Mouse (Mus musculus) hindbrain, embryonic 14.5 days (tissue): ENCODE measurements around the gene Ptcra. TPM values are rescaled to one million over a fixed set of nuclear protein-coding genes. Genes with fewer than 3 reads are reported as not detected.

Experiments
- polyA plus RNA-seq: library from polyadenylated mRNA; unstranded; fragments of >200 nt; fragmentation: Nextera tagmentation; extraction: Ambion mirVana; gene quantifications from 2 replicates; pipeline ENCODE4 v1.2.1, GENCODE M21; 2014

Gene Ptcra
- polyA plus RNA-seq, 1 experiment from 2014 or later, result 0.35 TPM

Other genes starting within 250 kb of the Ptcra start
- 14.6 and 14.7 TPM in 2 replicates for gene Cul9, start 217.3 kb downstream of the Ptcra start, polyA plus RNA-seq
- 5.2 and 6.5 TPM in 2 replicates for gene Srf, start 207.5 kb downstream of the Ptcra start, polyA plus RNA-seq
- gene Ptk7, start 134.2 kb downstream of the Ptcra start, polyA plus RNA-seq, result 19.2 and 20.6 TPM in 2 replicates
- gene Klc4, start 117.7 kb downstream of the Ptcra start, polyA plus RNA-seq, result 26.2 and 30.5 TPM in 2 replicates
- gene Mrpl2, start 117.5 kb downstream of the Ptcra start, polyA plus RNA-seq, result 66.5 and 71.2 TPM in 2 replicates
- 29.7 and 30.2 TPM in 2 replicates for gene Cul7, start 113.4 kb downstream of the Ptcra start, polyA plus RNA-seq
- gene Rrp36, start 89.4 kb downstream of the Ptcra start, polyA plus RNA-seq, result 41.6 and 44.7 TPM in 2 replicates
- 279 and 280 TPM in 2 replicates for gene Mea1, start 84.9 kb downstream of the Ptcra start, polyA plus RNA-seq
- gene Klhdc3, start 82.8 kb downstream of the Ptcra start, polyA plus RNA-seq, result 154 and 155 TPM in 2 replicates
- gene Ppp2r5d, start 58.6 kb downstream of the Ptcra start, polyA plus RNA-seq, result 78.2 and 92.8 TPM in 2 replicates
- 23.1 and 24.4 TPM in 2 replicates for gene Pex6, start 52.2 kb downstream of the Ptcra start, polyA plus RNA-seq
- gene Gnmt, start 34.5 kb downstream of the Ptcra start, polyA plus RNA-seq, result 0.88 and 1.1 TPM in 2 replicates
- 60.0 and 60.4 TPM in 2 replicates for gene Cnpy3, start 11.5 kb downstream of the Ptcra start, polyA plus RNA-seq
- 54.1 and 68.5 TPM in 2 replicates for gene 2310039H08Rik, start 8.9 kb upstream of the Ptcra start, polyA plus RNA-seq
- gene Rpl7l1, start 19.0 kb upstream of the Ptcra start, polyA plus RNA-seq, result 73.8 and 81.9 TPM in 2 replicates
- 9.8 and 11.7 TPM in 2 replicates for gene Bicral, start 94.8 kb upstream of the Ptcra start, polyA plus RNA-seq
- 54.7 and 61.6 TPM in 2 replicates for gene Tbcc, start 127.0 kb upstream of the Ptcra start, polyA plus RNA-seq
- not detected in 2 replicates for gene Prph2, start 146.7 kb upstream of the Ptcra start, polyA plus RNA-seq
- gene Ubr2, start 246.8 kb upstream of the Ptcra start, polyA plus RNA-seq, result 22.5 and 22.9 TPM in 2 replicates